Mouse (Mus musculus) monocyte, adult 2 months (primary cell): ENCODE measurements around the gene Kcnip4.

Experiments
- DNase-seq, 2 experiments: peaks; one replicate each; pipeline ENCODE4 v3.0.0; 2022; ENCODE audit warnings: low spot score in 2 of 2, low read depth in 1 of 2

The Kcnip4 gene

GRCm38 (mm10) chr5:49255983-49256382 is 268.7 kb downstream of the Kcnip4 start:
- no peak for DNase-seq

DNA sequence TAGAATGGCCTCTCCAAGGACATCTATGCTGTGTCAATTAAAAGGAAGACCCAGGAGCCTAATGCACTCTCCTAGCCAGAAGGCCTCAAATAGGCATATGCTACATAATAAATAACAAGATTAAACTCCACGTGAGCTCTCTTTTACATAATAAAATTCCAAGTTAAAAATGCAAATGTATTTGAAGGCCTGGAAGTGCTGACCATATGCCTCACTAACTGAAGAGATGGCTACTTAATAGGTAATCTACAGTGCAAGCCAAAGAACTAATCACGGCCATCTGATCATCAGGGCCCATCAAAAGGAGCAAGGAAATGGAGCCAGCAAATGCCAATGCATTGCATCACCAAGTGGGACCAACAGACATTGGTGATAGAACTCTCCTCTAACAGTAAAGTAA is 277.6 kb downstream of the Kcnip4 start:
- no peak for DNase-seq

- DNase-seq, result no peak
These were observed 280.3 kb downstream of the Kcnip4 start for GRCm38 (mm10) chr5:49244414-49244813.

GRCm38 (mm10) chr5:49241708-49242107 is 283.0 kb downstream of the Kcnip4 start:
- DNase-seq, result no peak

- DNase-seq, result no peak
These were observed 323.4 kb downstream of the Kcnip4 start for GRCm38 (mm10) chr5:49201164-49201756.

DNA sequence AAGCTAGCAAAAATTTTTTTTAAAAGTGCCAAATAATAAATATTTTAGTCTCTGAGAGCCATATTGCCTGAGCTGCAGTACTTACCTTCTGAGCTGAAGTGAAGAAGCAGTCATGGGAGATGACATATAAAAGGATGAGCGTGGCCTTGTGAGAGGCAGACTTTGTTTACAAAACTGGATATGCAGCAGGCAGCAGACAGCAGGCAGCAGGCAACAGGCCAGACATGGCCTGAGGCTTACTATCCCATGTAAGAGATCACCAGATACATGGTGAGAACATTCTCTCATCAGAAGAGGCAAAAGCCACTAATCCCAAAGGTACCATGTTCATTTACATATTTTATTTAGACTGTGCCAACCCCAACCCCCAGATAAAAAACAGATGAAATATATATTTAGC is 336.5 kb downstream of the Kcnip4 start:
- DNase-seq, result no peak

GRCm38 (mm10) chr5:49150116-49150811 is 374.4 kb downstream of the Kcnip4 start:
- DNase-seq, result no peak

GRCm38 (mm10) chr5:49149684-49150083 is 375.0 kb downstream of the Kcnip4 start:
- no peak for DNase-seq

GRCm38 (mm10) chr5:49095432-49095831 is 429.3 kb downstream of the Kcnip4 start:
- no peak for DNase-seq

- no peak for DNase-seq
These were observed 429.8 kb downstream of the Kcnip4 start for GRCm38 (mm10) chr5:49094945-49095344.

GRCm38 (mm10) chr5:49094306-49094705 is 430.4 kb downstream of the Kcnip4 start:
- no peak for DNase-seq

DNA sequence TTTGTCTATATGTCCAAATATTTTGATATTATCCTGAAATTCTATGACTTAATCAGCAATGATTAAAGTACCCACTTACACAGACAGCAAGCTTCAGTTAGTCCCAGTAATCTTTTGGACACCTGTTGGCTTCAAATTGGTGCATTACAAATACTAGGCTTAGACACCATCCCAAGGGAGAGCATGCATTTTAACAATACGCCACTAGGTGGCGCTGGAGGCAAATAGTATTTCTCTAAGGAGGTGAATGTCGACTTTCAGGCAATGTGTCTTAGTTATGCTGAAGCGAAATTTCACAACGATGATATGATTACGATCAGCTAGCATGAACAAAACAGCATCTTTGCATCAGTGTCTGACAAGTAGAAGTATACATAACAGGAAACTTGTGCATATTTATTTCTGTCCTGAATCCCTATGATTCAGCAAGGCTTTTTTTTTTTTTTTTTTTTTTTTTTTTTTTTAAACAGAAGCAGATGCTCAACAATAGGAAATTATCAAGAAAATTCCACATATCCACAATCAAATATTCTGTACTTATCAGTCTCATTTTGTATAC is 434.5 kb downstream of the Kcnip4 start:
- no peak for DNase-seq

GRCm38 (mm10) chr5:49065646-49066045 is 459.1 kb downstream of the Kcnip4 start:
- DNase-seq, result no peak

DNA sequence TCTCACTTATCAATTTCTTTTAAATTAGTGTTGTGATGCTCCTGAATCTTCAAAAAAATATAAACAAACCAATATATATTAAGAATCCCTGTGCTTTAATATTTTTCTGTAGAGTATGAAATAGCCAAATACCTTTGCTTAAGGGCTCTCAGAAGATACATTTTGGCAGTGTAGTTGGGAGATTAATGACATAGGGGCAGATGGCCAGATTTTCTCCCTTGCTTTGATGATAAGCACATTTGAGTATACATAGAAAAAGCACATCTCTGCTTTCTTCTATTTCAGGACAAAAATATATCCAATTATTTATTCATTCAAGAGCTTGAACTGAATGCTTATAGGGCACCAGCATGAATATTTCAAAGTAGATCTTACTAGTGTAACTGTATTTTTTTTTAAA is 465.8 kb downstream of the Kcnip4 start:
- no peak for DNase-seq

- DNase-seq, result no peak
These were observed 466.9 kb downstream of the Kcnip4 start for GRCm38 (mm10) chr5:49057636-49058340.

DNA sequence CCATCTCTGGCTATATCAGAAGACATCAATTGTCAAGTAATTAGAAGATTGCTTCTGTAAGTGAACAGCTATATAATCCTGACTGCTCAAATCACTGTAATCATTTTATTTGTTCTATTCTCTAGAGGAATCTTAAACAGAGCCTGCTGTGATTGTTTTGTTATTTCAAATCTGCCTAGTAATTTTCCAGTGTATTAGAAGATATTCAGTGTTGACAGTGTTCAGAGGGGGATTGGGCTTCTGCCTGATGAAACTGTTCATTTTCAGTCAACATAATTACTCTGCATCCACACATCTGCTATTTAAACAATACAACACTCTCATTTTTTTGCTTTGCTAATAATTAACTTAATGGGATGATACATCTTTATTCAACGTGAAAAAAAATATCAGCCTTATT is 476.7 kb downstream of the Kcnip4 start:
- no peak for DNase-seq

DNA sequence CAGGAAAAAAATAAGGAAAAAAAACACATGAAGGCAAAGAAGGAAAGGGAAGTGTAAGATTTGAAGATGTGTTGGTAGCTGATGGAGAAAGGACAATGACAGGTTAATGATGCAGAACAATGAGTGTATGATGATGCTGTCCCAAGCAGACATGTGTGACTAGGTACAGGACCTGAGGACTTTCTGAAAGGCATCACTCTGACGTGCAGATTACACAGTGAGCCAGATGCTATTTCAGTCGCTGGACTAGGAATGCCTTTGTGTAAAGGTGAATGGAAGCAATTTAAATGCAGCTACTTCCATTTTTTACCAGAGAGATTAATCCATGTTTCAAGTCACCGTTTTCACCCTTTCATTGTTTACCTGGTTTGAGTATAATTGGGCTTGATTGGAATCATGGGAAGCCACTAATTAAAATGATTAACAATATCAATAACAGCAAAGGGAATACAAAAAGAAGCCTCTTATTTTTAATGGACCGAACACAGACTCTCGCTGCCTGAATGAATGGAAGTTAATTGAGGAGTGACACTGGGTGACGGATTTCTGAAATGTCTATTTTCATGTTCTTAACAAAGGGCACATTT is 483.4 kb downstream of the Kcnip4 start:
- no peak for DNase-seq

- DNase-seq, result no peak
These were observed 527.3 kb downstream of the Kcnip4 start for GRCm38 (mm10) chr5:48997359-48997758.

DNA sequence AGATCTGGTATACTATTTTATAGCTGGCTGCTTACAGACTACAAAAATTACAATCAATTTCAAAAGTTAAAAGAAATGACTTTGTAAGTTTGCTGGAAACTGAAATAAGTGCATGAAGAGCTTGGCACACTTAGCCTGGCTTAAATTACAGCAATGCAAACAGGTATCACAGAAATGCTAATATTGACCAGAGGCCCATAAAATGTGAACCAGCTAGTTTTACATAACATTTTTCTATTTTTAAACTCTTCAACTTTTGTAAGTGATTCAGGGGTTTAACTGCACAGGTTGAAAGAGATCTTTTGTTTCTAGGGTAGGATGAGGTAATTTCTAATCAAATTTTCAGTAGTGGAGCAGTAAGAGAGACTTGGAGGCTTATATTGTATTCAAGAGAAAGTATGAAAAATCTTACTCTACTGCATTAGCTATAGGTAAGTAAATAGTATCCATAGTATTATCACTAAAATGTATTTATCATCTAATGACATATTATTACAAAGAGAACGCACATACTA is 535.5 kb downstream of the Kcnip4 start:
- no peak for DNase-seq

GRCm38 (mm10) chr5:48942378-48943088 is 582.2 kb downstream of the Kcnip4 start:
- DNase-seq, result no peak

DNA sequence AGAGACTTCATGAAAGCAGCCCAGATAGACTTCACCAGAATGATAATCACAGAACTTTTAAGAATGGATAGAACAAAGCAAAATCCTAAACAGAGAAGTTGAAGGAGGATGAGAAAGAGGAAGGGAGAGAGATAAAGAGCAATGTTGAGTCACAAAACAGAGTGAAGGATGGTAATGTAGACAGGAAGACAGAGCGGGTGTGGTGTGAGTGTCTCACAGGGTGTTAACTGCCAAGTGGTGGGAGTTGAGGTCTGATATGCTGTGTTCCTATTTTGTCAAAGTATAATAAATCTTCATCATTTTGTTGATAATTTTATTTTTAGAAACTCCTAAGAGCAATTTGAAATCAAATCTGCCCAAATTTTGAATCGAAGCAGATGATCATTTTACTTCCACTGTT is 592.8 kb downstream of the Kcnip4 start:
- DNase-seq, result no peak
